Mouse (Mus musculus) liver, postnatal 0 days (tissue): ENCODE data around the gene Itga1. TPM values are rescaled to one million over a fixed set of nuclear protein-coding genes. Genes with fewer than 3 reads are reported as not detected.

Source experiments
- ATAC-seq: fragments of 200-750 bp; cut with Nextera tagmentation; 2 replicates; pipeline ENCODE4 v1.8.0; 2017; ENCODE audit warnings: mild to moderate bottlenecking, moderate library complexity
- DNase-seq: peaks from one replicate; pipeline ENCODE4 v3.0.0-alpha.2; 2016
- H3K27ac ChIP-seq: fragments of 300-500 bp; sonication (generic); 2 replicates; pipeline ENCODE4 v1.5.1; 2014; ENCODE audit warnings: antibody characterized with exemption, moderate library complexity, mild to moderate bottlenecking, low read depth
- H3K27me3 ChIP-seq: fragments of 300-500 bp; sonication (generic); 2 replicates; pipeline ENCODE4 v1.6.1; 2014; ENCODE audit warnings: low read length, control low read depth, mixed read lengths; ENCODE audit not compliant: insufficient read depth
- H3K36me3 ChIP-seq: fragments of 300-500 bp; sonication (generic); replicated peaks from 2 replicates; pipeline ENCODE4 v1.6.1; 2014; ENCODE audit warnings: mild to moderate bottlenecking, control low read depth, low read length, moderate library complexity, mixed read lengths; ENCODE audit not compliant: insufficient read depth
- H3K4me1 ChIP-seq: fragments of 300-500 bp; sonication (generic); 2 replicates; pipeline ENCODE4 v1.6.1; 2014; ENCODE audit warnings: antibody characterized with exemption, mild to moderate bottlenecking, control low read depth; ENCODE audit not compliant: insufficient read depth
- H3K4me2 ChIP-seq: fragments of 300-500 bp; sonication (generic); 2 replicates; pipeline ENCODE4 v1.6.1; 2014; ENCODE audit warnings: low read depth, mild to moderate bottlenecking, low read length, moderate library complexity, mixed read lengths
- H3K4me3 ChIP-seq: fragments of 300-500 bp; sonication (generic); 2 replicates; pipeline ENCODE4 v1.5.1; 2014; ENCODE audit warnings: low read depth, low read length
- H3K9ac ChIP-seq: fragments of 300-500 bp; sonication (generic); replicated peaks from 2 replicates; pipeline ENCODE4 v1.6.1; 2014; ENCODE audit warnings: mild to moderate bottlenecking, moderate library complexity
- H3K9me3 ChIP-seq: fragments of 300-500 bp; sonication (generic); 2 replicates; pipeline ENCODE4 v1.6.1; 2016; ENCODE audit warnings: mild to moderate bottlenecking, control low read depth, low read length, mixed read lengths
- CTCF ChIP-seq: sonication (generic); IDR thresholded peaks from 2 replicates; pipeline ENCODE4 v1.5.1; 2016; ENCODE audit warnings: antibody characterized with exemption, low read depth
- EP300 ChIP-seq: IDR thresholded peaks from 2 replicates; pipeline ENCODE4 v1.6.1; 2016; ENCODE audit warnings: antibody characterized with exemption, low read depth, mild to moderate bottlenecking
- WGBS: fragments of 180-500 bp; shearing (Covaris S2); extraction: QIAGEN DNeasy Blood & Tissue Kit; methylation state at CpG from one replicate; pipeline ENCODE4 v1.1.7; 2014; ENCODE audit not compliant: insufficient replicate concordance; 5-methylcytosine and 5-hydroxymethylcytosine counted together
- polyA plus RNA-seq: library from polyadenylated mRNA; unstranded; fragments of >200 nt; fragmentation: Nextera tagmentation; extraction: Ambion mirVana; gene quantifications from 2 replicates; pipeline ENCODE4 v1.2.1, GENCODE M21; 2015

Gene Itga1
- polyA plus RNA-seq, 1 experiment from 2014 or later = 5.9 TPM

DNA sequence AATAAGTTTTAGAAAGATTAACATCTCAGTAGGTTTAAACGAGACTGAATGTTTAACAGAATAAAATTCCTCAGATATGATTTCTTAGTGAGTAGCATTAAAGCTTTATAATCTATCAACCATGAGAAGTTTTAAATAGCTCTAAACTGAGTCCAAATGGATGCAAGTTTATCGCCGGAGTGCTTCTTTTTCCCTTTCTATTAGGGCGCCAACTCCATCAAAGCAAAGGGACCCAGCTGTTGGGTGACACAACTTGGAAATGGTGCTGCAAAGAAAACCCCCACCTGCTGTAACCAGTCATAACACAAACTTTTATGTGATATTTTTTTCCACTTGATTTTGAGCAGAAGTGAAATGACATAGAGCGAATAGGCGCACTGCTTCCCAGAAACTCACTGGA lies 29.4 kb downstream of the Itga1 start:
- Histone ChIP-seq H3K4me3 (no peak overlapping the region), H3K9ac (no peak overlapping the region), H3K27me3 (no peaks in the 10 kb centered on the region), H3K36me3 (no peaks in the 10 kb centered on the region), H3K4me1 (peaks cover 4% of the 10 kb centered on the region), H3K4me2 (no peak overlapping the region), H3K27ac (no peak overlapping the region), H3K9me3 (no peaks in the 10 kb centered on the region)
- DNase-seq (no peak), ATAC-seq (no peak)
- WGBS = 85% methylated on average over 6 of the region's 6 CpGs
- TF ChIP-seq CTCF = no peak
- TF ChIP-seq EP300 = no peak

DNA sequence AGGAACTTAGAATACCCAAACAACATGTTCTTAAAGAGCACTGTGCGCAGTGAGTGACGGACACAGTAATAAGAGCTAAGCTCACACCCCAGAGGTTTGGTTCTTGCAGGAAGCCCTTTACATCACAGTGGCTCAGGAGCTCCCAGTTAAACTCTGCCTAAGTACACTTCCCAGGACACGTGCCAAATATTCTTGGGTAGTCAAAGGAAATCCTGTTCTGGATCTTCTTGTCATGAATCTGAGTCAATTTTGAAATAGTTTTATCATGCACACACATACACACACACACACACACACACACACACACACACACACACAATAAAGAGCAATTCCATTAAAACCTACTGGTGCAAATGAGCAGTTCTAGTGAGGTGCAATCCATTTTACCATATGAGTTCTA lies 30.3 kb downstream of the Itga1 start:
- H3K9me3 ChIP-seq = no peaks in the 10 kb centered on the region
- no peak overlapping the region for H3K4me3 ChIP-seq
- ATAC-seq (no peak), DNase-seq (no peak)
- H3K4me2 ChIP-seq = no peak overlapping the region
- no peaks in the 10 kb centered on the region for H3K36me3 ChIP-seq
- TF ChIP-seq EP300 (no peak), CTCF (no peak)
- 69% methylated on average over 3 of the region's 3 CpGs for WGBS
- H3K9ac ChIP-seq = no peak overlapping the region
- H3K27ac ChIP-seq = no peak overlapping the region
- H3K27me3 ChIP-seq = no peaks in the 10 kb centered on the region
- no peaks in the 10 kb centered on the region for H3K4me1 ChIP-seq

DNA sequence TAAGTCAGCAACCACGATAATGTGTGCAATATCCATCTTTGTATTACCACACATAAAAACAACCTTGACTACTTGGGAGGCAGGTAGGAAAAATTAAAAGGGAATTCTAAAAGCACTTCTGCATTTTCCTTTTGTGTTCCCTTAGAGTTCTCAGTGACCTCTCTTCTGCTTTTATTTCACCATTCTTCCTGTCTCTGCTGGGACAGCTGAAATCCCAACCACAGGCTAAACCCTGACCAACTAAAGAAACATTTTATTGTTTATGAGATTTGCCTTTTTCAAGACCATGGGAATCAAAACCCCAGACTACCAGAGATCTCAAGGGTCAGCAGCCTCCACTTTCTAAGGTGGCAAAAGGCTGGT lies 33.8 kb downstream of the Itga1 start:
- no peaks in the 10 kb centered on the region for H3K9me3 ChIP-seq
- no peak for ATAC-seq
- TF ChIP-seq CTCF = no peak
- TF ChIP-seq EP300 = no peak
- H3K4me3 ChIP-seq = no peak overlapping the region
- WGBS = 82% methylated on average over 1 of the region's 1 CpGs
- H3K36me3 ChIP-seq = no peaks in the 10 kb centered on the region
- no peaks in the 10 kb centered on the region for H3K27me3 ChIP-seq
- H3K27ac ChIP-seq = no peak overlapping the region
- no peak overlapping the region for H3K4me2 ChIP-seq
- no peak for DNase-seq
- no peak overlapping the region for H3K9ac ChIP-seq
- no peaks in the 10 kb centered on the region for H3K4me1 ChIP-seq

- H3K9me3 ChIP-seq = no peaks in the 10 kb centered on the region
- ATAC-seq (no peak), DNase-seq (no peak)
- no peaks in the 10 kb centered on the region for H3K27me3 ChIP-seq
- TF ChIP-seq EP300 (no peak), CTCF (no peak)
- H3K4me2 ChIP-seq = no peak overlapping the region
- H3K36me3 ChIP-seq = no peaks in the 10 kb centered on the region
- H3K9ac ChIP-seq = no peak overlapping the region
- no peak overlapping the region for H3K27ac ChIP-seq
- H3K4me1 ChIP-seq = no peaks in the 10 kb centered on the region
- WGBS = 74% methylated on average over 4 of the region's 4 CpGs
- no peak overlapping the region for H3K4me3 ChIP-seq
Observed at GRCm38 (mm10) chr13:115067324-115067967, 34.3 kb downstream of the Itga1 start.

DNA sequence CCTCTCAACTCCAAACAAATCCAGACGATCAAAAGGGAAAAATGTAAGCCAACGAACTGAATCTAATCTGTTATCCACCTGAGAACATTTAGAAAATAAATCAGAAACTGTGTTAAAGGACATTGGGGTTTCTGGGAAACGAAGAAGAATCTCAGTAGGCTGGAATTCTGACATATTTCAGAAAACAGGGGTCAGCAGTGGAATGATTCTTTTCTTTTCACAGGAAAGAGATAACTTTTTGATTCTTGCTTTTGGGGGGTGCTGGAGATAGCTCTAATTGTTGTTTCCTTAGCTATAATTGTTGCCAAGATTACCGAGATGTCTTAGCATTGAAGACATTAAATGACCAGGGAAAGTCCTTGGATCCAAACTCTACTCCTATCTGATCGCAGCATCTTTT lies 44.2 kb downstream of the Itga1 start:
- Histone ChIP-seq H3K27me3 (no peaks in the 10 kb centered on the region), H3K36me3 (no peaks in the 10 kb centered on the region), H3K4me2 (no peak overlapping the region), H3K9ac (no peak overlapping the region), H3K9me3 (no peaks in the 10 kb centered on the region), H3K4me3 (no peak overlapping the region), H3K4me1 (no peaks in the 10 kb centered on the region; the same call in none of the 2 replicates), H3K27ac (no peak overlapping the region)
- no peak for ATAC-seq
- TF ChIP-seq CTCF (no peak), EP300 (no peak)
- WGBS = 65% methylated on average over 5 of the region's 5 CpGs
- DNase-seq = no peak

DNA sequence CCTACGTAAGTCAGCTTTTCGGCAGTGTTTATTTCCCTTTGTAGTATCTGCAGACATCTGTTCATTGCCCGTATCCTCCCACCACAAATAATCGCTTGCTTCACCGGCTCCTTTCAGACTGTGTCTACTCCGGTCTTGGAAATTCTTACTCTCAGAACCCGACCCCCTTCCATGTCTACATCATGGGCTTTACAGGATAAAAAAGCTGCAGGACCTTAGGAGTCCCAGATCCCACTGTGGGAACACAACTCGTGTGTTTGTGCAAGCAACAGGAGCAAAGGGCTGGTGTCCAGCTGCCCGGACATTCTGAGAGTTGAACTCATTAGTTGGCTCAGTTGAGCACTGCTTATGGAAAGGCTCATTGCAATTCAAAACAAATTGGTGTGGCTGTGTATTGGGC lies 47.0 kb downstream of the Itga1 start:
- no peaks in the 10 kb centered on the region for H3K27me3 ChIP-seq
- DNase-seq (no peak), ATAC-seq (no peak)
- 45% methylated on average over 9 of the region's 9 CpGs for WGBS
- no peaks in the 10 kb centered on the region for H3K9me3 ChIP-seq
- H3K4me3 ChIP-seq = no peak overlapping the region
- H3K4me2 ChIP-seq = no peak overlapping the region
- H3K4me1 ChIP-seq = no peaks in the 10 kb centered on the region; the same call in none of the 2 replicates
- 0 out of 2 replicates have a peak overlapping the region, but pooled peaks have one; percentile 12 for H3K27ac ChIP-seq
- H3K36me3 ChIP-seq = no peaks in the 10 kb centered on the region
- TF ChIP-seq EP300 (no peak), CTCF (no peak)
- H3K9ac ChIP-seq = no peak overlapping the region
